Mouse (Mus musculus) lung, postnatal 14 days (tissue): ENCODE measurements around the gene Abcc9.

Source experiments
- DNase-seq: peaks from one replicate; pipeline ENCODE4 v3.0.0; 2021

Gene Abcc9

DNA sequence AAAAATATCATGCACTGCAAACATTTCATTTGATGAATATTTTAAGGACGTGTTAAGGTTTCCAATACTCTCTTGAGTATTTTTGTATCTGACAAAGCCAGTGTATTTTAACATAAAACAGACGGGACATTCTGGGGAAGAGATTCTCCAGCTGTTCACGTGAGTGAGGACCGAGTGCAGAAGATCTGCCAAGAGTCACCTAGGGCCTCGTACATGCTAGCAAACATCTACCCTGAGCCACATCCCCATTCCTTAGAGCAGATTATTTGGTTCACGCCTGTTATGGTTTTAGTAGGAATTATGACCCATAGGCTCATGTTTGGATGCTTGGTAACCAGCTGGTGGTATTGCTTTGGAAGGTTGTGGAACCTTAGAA lies 159.3 kb downstream of the Abcc9 start:
- no peak for DNase-seq

DNA sequence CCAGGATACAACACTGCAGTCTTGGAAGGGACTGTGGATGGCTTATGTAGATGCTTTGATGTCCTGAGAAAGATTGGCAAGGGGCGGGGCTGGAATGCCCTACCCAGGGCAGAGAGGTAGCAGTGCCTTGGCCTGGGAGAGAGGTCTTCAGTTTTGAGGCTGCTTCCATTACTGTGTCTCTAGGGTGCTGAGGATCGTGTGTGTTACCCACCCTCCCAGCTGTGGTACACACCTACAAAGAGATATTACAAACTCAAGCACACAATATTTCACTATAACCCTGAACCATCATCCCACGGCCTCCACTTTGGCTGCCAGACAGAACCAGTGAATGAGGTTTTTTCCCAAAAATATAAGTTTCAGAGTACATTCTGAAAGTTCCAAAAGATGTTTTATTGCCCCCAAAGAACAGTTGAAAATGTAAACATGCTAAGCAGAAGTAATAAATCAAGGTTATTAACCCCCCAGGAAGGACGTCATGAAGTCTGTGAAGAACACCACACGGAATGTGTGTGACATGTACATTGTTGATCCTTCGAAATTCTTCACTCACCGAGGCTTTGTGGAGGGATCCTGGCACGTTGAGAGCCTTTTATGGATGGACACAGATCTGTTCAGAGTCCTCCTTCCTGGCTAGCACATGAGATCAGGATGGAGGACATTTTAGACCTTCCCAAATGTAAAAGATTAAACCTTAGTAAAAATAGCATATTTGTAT lies 159.9 kb downstream of the Abcc9 start:
- DNase-seq, result no peak

DNA sequence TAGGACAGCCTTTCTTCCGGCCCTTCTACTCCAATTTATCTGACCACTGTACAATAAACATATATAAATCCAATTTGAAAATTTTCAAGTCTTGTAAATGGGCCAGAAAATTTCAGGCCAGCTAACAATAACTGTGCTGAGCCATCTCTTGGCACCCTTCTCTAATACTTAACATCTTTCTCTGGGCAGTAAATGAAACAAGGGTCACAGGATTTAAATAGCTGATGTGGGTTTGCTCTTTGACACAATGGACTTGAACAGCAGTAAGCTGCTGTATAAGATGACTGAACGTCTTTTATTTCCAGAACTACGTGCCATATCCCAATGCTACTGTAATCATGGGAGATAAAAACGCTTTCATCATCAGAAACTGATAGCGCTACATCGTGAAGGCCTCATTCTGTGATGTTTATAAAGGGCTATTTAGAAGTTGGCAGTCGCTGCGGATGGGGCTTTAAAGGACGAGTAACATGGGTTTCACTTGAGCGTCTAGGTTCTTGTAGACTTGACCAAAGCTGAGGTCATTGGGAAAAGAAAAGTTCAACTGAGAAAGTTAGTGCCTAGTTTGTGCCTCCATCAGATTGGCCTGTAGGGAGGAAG lies 161.5 kb downstream of the Abcc9 start:
- no peak for DNase-seq

DNA sequence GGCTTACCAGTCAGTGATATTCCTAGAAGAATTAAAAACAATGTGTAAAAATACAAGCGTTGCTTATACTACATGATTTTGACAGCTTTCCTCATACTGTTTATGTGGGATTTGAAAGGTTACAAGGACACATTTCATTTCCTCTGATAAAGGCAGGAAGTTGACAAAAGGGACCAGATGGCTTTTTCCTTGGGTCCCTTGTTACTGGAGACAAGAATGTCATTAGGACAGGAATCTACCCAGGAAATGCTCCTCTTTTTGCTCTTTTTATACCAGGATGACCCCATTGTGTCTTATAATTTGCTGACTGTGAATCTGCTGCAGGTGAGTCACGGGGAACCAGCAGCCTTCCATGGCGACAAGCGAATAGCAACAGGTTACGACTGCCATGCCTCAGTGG lies 162.0 kb downstream of the Abcc9 start:
- DNase-seq, result no peak

DNA sequence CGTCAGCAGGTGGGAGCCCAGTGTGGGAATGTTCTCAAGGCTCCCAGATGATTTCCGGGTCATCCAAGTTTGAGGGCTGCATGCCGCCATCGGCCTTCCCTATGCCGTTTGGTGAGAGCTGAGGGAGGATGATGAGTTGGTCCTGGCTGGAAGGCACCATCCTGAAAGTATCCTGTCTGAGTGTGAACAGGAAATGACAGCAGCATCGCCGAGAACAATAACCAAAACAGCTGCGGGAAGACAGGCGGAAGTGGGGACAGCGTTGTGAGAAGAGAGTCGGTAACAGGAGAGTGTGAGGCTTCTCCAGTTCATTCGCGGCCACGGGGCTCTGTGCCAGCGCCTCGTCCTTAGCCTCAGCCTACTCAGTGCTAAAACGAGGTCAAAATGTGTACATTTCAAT lies 163.6 kb downstream of the Abcc9 start:
- peak; percentile 59 for DNase-seq
